Mouse (Mus musculus) myocyte (in vitro differentiated cells): ENCODE data around the gene Safb.

Experiments used
- CEBPB ChIP-seq: IDR thresholded peaks from 2 replicates; pipeline ENCODE4 v1.6.1; 2011; ENCODE audit warnings: mild to moderate bottlenecking, moderate library complexity; ENCODE audit not compliant: poor library complexity, insufficient read depth, severe bottlenecking
- E2F4 ChIP-seq: IDR thresholded peaks from one replicate; pipeline ENCODE4 v1.6.1; 2011; ENCODE audit warnings: mild to moderate bottlenecking, control low read depth, moderate library complexity; ENCODE audit not compliant: insufficient read depth
- MAX ChIP-seq: IDR thresholded peaks from one replicate; pipeline ENCODE4 v1.6.1; 2011; ENCODE audit warnings: low read depth, mild to moderate bottlenecking, control low read depth
- MYOD1 ChIP-seq, 3 experiments: IDR thresholded peaks; one replicate each; pipeline ENCODE4 v1.6.1; 2011; ENCODE audit warnings: control low read depth in 2 of 3, low read depth in 2 of 3, mild to moderate bottlenecking in 2 of 3, moderate library complexity in 1 of 3; ENCODE audit not compliant: insufficient read length in 2 of 3, control insufficient read depth in 1 of 3
- MYOG ChIP-seq, 3 experiments: IDR thresholded peaks; one replicate each; pipeline ENCODE4 v1.6.1; 2011; ENCODE audit warnings: control low read depth in 2 of 3, low read depth in 2 of 3, mild to moderate bottlenecking in 2 of 3; ENCODE audit not compliant: insufficient read length in 2 of 3, control insufficient read depth in 1 of 3, insufficient read depth in 1 of 3
- POLR2A ChIP-seq: IDR thresholded peaks from one replicate; pipeline ENCODE4 v1.6.1; 2011; ENCODE audit warnings: low read depth, mild to moderate bottlenecking, control low read depth, moderate library complexity; ENCODE audit not compliant: insufficient read length
- POLR2AphosphoS2 ChIP-seq: IDR thresholded peaks from one replicate; pipeline ENCODE4 v1.6.1; 2011; ENCODE audit warnings: low read depth, control low read depth; ENCODE audit not compliant: insufficient read length
- REST ChIP-seq: IDR thresholded peaks from one replicate; pipeline ENCODE4 v1.6.1; 2011; ENCODE audit warnings: mild to moderate bottlenecking, control low read depth, moderate library complexity; ENCODE audit not compliant: insufficient read depth, insufficient read length
- SRF ChIP-seq: IDR thresholded peaks from one replicate; pipeline ENCODE4 v1.6.1; 2011; ENCODE audit warnings: low read depth; ENCODE audit not compliant: control insufficient read depth, insufficient read length
- TCF12 ChIP-seq: IDR thresholded peaks from one replicate; pipeline ENCODE4 v1.6.1; 2011; ENCODE audit warnings: mild to moderate bottlenecking, control low read depth; ENCODE audit not compliant: poor library complexity, insufficient read depth, severe bottlenecking
- USF1 ChIP-seq: IDR thresholded peaks from one replicate; pipeline ENCODE4 v1.6.1; 2011; ENCODE audit warnings: low read depth, mild to moderate bottlenecking, control low read depth, moderate library complexity

- TF ChIP-seq MYOG (IDR thresholded peaks at IDR 0.05; ENCODE audit: control insufficient read depth in 1 of 3, insufficient read depth in 1 of 3, insufficient read length in 2 of 3, low read depth in 2 of 3) (peak in 2 of 3 experiments; percentile 14 to 27), POLR2A (peak; percentile 75), MAX (no peak), MYOD1 (IDR thresholded peaks at IDR 0.05; ENCODE audit: control insufficient read depth in 1 of 3, insufficient read length in 2 of 3, low read depth in 2 of 3) (peak in 1 of 3 experiments; percentile 32), USF1 (no peak), SRF (peak; percentile 67), REST (no peak), TCF12 (no peak), E2F4 (no peak), CEBPB (no peak), POLR2AphosphoS2 (peak; percentile 82)
These were observed at the start of gene Safb, which contains the start of gene Safb2 for GRCm38 (mm10) chr17:56584257-56585130.
